Mouse (Mus musculus) adrenal gland (tissue): ENCODE data around the gene Slfnl1.

Source experiments
- intact Hi-C: fragments of 180-260 bp; cut with DNase I; formaldehyde crosslinking; loops from one replicate; pipeline ENCODE4 v1.15.1; 2025
- long read RNA-seq, 2 experiments: library from polyadenylated mRNA; unstranded; transcript quantifications; one replicate each; pipeline ENCODE4 v2.0.0; 2020; ENCODE audit warnings: borderline replicate concordance in 1 of 2; ENCODE audit not compliant: insufficient replicate concordance in 1 of 2

The Slfnl1 gene
- long read RNA-seq, experiment 1, partial matches to known transcripts, result 0 of 1 reads
- long read RNA-seq, experiment 1, other reads (novel, unspliced or antisense), result 1 of 1 reads
- long read RNA-seq, experiment 2, result 0 reads

DNA sequence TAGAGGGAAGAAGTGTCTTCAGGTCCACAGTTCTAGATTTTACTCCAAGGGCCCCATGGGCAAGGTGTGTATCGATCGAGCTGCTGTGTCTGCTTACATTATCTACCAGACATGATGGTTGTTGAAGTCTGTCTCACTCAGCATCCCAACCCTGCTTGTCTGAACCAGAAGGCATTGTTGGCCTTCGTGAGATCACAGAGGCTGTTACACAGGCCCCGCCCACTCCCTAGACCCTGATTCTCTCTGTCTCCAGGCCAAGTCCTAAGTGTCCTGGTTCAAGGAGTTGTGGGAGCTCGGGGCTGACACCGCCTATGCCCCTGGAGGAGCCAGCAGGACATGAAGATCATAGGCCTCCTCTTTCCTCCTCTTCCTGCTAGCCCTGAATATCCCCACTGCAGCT, at the start of gene Slfnl1:
TSS of gene Slfnl1 (plus strand) at position 246 of the 400 bp plus-strand sequence.
- intact Hi-C loops, result no loop called here

DNA sequence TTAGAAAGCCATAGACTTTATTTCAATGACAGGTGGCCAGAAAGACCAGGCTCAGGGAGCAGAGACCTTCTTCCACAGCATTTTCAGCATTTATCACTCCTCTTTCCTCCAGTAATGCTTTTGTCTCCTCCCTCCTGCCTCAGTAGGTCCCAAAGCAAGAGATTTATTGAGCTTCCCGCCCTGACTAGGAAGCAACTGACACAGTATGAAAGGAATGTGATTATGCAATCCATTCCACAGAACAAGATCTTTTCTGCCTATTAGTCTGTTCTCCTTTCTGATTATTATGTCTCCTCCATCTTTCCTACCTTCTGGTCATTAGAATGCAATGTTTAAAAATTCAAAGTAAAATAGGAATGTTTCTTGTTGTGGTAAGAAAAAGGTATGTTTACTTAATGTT, 44.3 kb upstream of the Slfnl1 start:
- intact Hi-C loops, result no loop called here

DNA sequence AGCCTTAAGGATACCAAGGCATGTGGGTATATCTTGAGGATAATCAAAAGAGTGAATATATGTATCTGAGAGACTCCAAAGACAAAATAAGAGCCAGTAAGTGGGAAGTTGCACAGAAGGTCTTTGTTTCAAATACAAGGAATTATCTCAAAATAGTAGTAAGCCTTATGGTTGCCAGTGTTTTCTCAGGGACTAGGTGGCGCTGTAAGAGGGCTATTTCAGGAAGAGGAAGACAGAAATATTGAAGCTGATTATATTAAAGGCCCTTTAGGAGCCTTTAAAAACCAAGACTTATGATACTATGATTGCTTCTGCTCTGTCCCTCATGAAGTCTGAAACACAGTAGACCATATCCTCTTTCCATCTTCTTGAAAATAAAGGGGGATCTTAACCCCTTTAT, 25.1 kb upstream of the Slfnl1 start:
- intact Hi-C loops, result no loop called here

DNA sequence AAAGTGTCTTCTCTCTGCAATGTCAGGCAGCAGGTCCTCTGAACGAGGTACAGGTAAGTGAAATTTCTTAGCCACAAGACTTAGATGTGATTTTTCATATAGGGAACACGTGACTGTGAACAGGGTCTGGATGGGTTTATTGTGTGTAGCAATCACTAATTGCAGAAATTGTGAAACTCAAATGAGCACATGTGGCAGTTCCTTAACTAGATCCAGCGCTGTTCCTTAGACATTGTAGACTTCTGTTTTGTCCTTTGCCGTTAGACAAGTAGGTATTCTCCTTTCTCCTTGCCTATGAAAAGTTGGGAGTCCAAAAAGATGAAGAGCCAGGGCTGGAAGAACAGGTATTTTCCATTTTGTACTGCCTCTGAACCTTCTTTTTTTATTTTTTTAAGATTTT, 20.8 kb upstream of the Slfnl1 start:
- intact Hi-C loops, result no loop called here

DNA sequence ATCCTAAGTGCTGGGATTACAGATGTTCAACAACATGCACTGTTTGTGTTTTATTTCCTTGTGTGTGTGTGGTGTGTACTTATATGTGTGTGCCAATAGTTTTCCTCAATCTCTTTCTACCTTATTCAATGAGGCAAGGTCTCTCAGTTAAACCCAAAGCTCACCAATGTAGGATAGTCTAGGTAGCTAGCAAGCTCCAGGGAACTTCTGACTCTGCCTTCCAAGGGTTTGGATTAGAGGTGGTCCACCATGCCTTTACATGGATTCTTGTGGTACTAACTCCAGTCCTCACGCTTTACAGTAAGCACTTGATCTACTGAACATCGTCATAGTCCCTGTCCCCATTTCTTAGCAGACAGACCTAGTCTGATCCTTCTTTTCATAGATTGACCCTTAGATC, 17.7 kb upstream of the Slfnl1 start:
- intact Hi-C loops, result no loop called here

DNA sequence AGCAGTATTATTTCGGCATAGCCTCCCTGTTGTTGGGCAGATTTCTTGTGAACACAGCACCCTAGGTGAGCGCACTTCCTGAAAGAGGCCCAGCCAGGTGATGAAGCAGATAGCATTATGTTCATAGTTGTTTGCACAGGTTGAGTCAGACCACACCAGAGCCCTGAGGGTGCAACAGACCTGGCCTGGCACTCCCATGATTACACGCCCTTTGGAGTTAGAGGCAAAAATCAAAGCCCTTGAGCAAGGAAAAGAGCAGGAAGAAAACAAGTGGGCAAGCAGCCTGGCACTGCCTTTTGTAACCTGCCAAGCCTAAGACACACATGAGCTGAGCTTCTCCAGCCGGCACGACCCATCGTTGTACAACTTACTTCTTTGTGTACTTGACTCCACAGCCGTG, 15.5 kb upstream of the Slfnl1 start:
- intact Hi-C loops, result no loop called here

DNA sequence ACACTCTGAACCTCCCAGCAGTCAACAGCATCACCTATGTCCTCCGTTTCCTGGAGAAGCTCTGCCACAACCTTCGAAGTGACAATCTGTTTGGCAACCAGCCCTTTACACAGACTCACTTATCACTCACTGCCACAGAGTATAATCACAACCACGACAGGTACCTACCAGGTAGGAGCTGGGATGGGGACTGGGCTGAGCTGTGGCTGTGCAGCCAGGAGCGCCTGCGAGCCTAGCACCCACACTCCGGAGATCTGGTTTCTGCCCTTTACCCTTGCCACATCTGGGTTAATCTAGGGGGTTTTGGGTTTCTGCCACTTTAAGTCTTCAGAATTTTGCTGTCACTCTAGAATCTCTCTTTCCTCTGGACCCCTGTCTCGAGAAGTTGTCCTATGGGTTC, 15.1 kb upstream of the Slfnl1 start:
- intact Hi-C loops, result no loop called here

DNA sequence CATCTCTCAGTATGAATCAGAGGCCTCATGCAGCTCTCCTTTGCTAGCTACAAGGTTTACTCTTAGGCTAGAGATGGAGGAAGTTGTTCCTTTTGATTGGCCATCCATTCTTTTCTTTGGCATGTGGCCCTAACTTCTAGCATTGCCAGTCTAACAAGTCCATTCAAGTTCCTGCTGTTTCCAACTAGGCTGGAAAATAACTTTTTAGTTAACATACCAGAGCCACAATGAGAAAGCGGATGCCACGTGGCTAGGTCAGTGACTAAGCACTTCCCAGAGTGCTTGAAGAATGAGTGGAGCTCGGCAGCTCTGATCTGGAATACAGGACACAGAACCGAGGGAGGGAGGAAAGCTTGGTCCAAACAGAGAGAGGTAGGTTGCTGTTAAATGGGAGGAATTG, 14.7 kb upstream of the Slfnl1 start:
- intact Hi-C loops, result no loop called here

DNA sequence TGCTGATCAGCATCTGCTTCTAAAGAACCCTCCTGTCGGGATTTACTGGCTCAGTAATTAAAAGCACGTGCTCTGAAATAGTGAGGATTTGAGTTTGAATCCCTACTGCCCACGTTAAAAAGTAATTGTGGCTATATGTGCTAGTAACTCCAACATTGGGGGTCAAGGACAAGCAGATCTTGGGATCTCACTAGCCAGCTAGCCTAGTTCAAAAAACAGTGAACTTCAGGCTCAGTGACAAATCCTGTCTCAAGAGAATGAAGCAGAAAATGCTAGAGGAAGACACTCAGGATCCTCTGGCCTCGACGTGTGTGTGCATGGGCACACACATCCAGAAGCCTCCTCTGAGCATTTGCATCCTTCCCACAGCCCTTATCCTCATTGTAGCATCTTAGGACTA, 10.3 kb upstream of the Slfnl1 start:
- intact Hi-C loops, result no loop called here

DNA sequence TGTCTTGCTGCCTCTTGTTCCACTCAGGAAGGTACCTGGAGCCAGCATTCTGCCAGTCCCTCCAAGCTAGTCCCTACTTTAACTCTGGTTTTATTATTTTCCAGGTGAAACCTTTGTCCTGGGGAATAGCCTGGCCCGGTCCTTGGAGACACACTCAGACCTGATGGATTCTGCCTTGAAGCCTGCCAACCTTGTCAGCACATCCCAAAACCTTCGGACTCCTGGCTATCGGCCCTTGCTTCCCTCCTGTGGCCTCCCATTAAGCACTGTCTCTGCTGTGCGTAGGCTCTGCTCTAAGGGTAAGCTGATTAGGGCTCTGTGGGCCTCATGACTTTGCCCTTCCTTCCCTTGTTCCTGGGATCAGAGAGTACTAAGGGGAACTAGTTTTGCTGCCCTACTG, 9.7 kb upstream of the Slfnl1 start:
- intact Hi-C loops, result no loop called here

DNA sequence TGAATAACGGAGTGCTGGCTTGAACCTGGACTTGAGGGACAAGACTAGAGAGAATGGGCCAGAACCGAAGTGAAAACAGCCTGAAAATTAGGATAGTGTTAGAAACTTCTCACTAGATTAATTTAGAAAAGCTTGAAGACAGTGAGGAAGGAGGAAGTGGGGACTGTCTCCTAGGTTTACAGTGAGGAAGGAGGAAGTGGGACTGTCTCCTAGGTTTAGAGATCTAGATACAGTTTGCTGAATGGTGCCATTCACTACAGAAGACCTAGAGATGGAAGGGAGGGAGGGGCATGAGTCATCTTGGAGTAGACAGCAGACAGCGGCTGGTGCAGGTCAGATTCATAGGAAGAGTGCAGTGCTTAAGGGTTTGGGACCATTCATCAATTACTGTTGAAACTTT, 8.9 kb upstream of the Slfnl1 start:
- intact Hi-C loops, result no loop called here

DNA sequence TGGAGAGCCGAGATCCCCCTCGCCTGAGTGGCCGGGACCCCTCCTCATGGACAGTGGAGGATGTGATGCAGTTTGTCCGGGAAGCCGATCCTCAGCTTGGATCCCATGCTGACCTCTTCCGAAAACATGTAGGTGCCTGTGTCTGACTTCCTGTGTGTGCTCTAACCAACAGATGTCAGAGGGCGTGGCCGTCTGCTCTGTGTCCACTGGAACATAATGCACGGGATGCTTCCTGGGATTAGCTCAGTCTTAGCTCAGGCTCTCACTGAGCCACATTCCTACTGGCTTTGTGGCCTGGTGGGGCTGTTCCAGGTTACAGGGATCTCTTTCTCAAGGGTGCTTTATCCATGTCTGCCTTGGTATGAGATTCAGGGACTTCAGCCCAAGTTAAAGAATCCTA, 3.9 kb upstream of the Slfnl1 start:
- intact Hi-C loops, result no loop called here

DNA sequence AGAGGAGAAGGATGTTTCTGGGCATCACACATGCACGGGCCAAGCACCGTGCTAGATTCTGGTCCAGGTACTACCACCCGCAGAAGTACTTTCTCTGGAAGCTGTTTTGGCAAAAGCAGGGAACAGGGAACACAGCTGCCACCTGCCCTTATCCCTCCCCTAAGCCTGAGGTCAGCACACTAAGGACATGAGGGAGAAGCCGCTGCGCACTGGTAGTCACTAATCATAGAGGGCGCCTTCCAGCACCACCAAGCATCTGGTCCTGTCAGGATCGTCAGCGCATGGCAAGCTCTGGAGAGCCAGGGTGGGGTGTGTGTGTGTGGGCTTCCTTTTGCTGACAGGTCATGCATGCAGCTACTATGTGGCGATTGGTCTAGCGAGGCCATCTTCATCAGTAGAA, 6.6 kb downstream of the Slfnl1 start:
- intact Hi-C loops, result no loop called here

DNA sequence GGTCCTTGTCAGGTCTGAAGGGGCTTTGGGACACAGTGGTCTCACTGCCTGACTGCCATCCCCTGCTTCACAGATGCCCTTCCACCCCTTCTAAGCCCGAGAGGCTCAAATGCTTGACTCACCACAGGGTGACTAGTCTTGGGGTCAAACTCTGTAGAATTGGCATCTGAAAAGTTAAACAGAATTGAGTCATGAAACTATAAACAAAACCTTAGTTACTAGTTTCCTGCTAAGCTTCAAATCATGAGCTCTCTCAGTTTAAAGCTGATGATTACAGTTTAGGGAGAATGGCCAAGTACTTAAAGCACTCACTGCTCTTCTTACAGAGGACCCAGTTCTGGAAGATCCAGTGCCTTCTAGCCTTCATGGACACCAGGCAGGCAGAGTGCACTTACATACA, 12.9 kb downstream of the Slfnl1 start:
- intact Hi-C loops, result no loop called here

DNA sequence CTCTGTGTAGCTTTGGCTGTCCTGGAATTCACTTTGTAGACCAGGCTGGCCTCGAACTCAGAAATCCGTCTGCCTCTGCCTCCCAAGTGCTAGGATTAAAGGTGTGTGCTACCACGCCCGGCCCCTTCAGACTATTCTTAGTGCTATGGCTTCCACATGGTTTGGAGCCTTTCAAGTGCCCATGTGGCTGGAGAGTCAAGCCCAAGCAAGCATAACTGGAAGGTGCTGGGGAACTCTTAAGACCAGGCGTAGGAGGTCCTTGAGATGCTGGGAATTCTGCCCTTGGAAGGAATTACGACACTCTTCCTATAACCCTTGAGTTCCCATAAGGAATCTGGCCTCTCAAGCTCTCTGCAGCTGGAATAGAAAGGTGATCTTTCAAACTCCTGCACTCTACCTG, 24.6 kb downstream of the Slfnl1 start:
- intact Hi-C loops, result no loop called here

DNA sequence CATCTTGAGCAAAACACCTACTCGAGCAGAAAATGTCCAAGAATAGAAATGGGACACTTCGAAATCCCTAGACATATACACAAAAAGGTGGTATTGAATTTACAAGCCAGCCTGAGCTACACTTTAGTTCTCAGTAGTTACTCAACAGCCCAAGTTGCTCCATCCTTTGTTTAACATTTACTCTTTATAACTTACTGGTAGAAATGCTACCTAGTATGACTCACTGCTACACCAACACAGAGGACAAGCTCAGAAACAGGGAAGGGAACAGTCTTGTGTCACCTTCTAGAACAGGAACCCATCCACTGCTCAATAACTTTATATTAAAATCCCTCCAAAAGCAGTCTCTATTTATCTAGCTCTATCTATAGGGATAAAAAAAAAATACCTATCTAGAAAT, 33.7 kb downstream of the Slfnl1 start:
- intact Hi-C loops, result no loop called here

DNA sequence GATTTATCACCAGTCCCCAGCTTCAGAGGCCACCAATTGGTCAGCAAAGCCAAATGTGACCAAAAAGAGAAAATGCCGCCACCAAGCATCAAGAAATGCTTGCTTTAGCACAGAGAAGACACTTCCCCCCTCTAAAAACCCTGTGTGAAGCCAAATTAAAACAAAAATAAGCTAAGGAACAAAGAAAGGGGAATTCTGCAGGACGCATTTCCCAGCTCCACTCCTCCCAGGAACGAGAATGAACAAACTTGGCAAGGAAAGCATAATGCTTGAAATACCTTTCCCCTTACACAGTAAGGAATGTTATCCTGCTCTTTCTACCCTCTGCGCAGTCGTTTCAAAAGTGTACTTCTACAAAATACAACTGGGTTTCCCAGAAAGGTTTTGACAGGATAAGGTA, 36.0 kb downstream of the Slfnl1 start:
- intact Hi-C loops, result no loop called here

DNA sequence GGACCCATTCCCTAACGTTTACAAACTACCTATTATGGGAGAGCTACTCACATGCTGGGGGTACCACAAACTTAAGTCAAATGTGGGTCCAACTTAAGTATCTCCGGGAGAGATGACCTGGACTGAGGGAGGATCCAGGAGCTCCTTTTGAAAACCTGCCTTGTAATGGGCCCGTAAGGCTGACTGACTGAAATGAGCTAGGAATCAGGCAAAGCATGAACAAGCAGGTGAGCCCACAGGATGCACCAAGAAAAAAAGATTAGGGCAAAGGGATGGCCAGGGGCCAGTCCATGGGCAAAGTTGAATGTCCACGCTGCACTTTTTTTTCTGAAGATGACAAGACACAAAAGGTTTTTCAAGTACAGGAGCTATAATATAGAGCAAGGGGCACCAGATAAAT, 37.0 kb downstream of the Slfnl1 start:
- intact Hi-C loops, result no loop called here

DNA sequence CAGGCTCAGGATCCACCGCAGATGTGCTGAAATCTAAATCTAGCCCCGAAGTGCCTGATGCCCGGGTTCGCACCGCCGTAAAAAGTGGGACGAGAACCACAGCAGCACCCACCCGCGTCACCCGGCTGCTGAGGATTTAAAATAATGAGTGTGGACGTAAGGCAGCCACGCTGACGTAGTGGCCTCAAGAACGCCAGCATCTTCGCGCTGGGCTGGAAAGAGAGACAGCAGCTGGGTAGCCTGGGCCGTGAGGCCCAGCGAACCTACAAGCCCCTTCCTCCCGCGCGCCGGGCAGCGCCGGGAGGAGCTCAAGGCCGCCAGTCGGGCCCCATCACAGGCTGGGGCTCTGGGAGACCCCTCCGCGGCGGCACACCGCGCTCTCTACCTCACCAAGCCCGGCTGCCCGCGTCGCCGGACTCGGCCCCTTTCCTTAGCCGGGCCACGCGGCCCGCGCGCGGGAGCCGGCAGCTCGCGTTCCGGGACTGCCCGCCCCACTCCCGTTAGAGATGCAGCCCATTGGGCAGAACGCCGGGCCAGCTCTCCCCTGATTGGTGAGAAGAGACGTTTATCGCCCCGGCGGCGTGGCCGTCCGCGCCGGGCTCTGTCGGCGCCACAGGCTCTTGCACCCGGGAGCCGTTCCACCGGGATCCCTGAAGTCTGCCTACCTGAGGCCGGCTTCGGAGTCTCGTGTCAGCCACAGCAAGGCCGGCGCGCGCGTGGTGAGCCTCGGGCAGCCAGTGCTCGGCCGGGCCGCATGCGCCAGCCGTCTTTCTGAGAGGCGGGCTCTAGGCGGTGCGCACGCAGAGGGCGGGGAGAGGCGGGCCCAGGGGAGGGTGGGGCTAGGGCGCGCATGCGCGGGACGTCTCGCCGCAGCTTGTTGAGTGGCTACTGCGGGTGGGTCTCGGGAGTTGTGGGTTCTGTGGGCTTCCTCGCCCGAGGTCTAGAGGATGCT, 37.7 kb downstream of the Slfnl1 start, which contains the start of gene Ctps:
TSS of gene Ctps (minus strand) at position 791 of the 952 bp plus-strand sequence.
- intact Hi-C loops, result no loop called here

DNA sequence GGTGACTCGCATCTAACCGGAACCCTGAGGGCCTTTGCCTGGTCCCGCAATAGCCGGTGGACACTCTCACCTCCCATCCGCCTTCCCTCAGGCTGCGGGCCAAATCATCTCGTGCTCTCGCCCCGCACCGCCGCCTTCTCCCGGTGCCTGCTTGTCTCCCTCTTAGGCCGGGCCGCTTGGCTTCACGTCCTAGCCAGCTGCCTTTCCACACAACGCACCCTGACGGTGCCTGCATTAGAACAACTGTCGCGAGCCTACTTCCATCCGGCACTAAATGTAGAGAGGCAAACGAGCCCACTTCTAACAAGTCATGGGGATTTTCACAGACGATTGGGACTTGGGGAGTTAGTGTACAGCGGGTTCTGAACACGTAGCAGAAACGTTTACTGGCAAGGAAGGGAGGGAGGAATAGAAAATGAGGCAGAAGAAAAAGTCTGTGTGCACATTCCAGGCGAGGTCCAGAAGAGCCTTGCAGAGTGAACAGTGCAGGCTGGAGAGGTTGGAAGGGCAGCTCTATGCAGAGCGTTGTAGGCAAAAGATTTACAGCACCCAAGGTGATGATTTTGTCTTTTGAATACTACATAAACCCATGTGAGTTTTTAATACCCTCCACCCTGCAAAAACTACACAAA, 38.5 kb downstream of the Slfnl1 start:
- intact Hi-C loops, result no loop called here

DNA sequence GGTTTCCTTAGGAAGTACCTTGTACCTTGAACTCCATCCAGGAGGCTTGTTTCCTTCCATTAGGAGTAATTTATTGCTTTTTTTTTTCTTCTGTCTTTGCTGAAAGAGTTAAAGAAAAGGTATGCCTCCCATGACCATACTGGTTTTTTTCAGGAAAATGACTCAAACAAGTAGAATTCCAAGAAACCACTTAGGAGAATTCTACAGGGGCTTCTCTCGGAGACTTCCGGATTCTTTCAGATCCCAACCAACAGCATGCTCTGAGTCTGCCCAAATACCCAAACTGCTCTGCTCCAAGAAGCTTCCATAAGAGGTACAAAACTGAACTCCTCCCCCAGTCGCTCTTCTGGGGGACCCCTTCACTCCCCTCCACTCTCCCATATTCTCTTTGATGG, 39.0 kb downstream of the Slfnl1 start:
- intact Hi-C loops, result no loop called here

DNA sequence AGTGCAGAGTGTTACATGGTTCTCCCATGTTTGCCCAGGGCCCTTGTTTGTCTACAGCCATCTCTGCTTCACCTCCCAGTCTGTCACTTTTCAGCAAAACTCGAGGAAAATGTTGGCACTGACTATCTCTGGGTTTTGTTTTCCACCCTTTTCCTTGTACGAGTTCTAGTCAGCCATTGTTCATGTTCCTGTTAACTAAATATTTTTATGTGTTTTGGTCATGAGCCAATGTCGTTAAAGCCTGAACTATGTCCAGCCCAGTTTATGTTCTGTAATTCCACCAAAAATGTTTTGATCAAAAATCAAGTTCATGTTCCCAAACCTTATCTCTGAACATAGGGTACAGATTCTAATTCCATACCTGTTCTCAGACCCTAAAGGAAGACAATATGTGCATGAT, 39.7 kb downstream of the Slfnl1 start:
- intact Hi-C loops, result no loop called here

DNA sequence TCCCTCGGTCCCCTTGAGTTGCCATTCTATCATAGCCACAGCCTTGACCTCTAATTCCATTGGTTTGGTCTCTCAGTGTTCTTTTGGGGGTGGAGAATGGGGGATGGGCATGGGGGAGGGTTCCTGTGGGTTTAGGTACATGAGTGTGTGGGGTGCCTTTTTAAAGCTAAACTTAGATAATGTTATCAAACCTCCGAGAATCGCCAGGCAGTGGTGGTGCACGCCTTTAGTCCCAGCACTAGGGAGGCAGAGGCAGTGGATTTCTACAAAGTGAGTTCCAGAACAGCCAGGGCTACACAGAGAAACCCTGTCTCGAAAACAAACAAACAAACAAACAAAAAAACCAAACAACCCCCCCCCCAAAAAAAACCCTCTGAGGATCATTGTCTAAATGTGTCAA, 48.9 kb downstream of the Slfnl1 start:
- intact Hi-C loops, result loop anchor here (10.0 kb wide), 1 partner anchor 304 kb away; no protein-coding TSS in a partner anchor
